Mouse (Mus musculus) CH12.LX (cell line): ENCODE results near the gene Siah3. TPM values are rescaled to one million over a fixed set of nuclear protein-coding genes. Genes with fewer than 3 reads are reported as not detected.

Experiments
- DNase-seq: peaks from one replicate; pipeline ENCODE4 v3.0.0-alpha.2; 2013; ENCODE audit errors: extremely low read depth
- H3K27ac ChIP-seq: 2 replicates; pipeline ENCODE4 v1.5.1; 2012; ENCODE audit warnings: low read depth, mild to moderate bottlenecking, control low read depth, moderate library complexity; ENCODE audit not compliant: insufficient read depth
- H3K27me3 ChIP-seq: replicated peaks from 2 replicates; pipeline ENCODE3; 2012; ENCODE audit warnings: inconsistent platforms
- H3K36me3 ChIP-seq, 2 experiments: replicated peaks in 1 of 2; 2 replicates each; pipeline versions ENCODE3 to v1.6.1; 2012; ENCODE audit warnings: inconsistent platforms in 1 of 2, low read length in 1 of 2, mild to moderate bottlenecking in 1 of 2, mixed read lengths in 1 of 2, moderate library complexity in 1 of 2; ENCODE audit not compliant: control insufficient read depth in 1 of 2, insufficient read depth in 1 of 2
- H3K4me1 ChIP-seq, 2 experiments: 2 replicates each; pipeline ENCODE4 v1.6.1; 2012; ENCODE audit warnings: inconsistent platforms in 1 of 2, moderate library complexity in 1 of 2; ENCODE audit not compliant: insufficient read depth in 2 of 2, control insufficient read depth in 1 of 2
- H3K4me2 ChIP-seq: 2 replicates; pipeline ENCODE4 v1.6.1; 2012; ENCODE audit warnings: low read depth, mild to moderate bottlenecking, control low read depth; ENCODE audit not compliant: poor library complexity, insufficient read depth, severe bottlenecking
- H3K4me3 ChIP-seq, 3 experiments: fragments of 150-350 bp in 1 of 3; sonication (generic) in 1 of 3; replicated peaks in 1 of 3; 2 replicates each; pipeline versions ENCODE3 to v1.5.1; 2011 to 2012; ENCODE audit warnings: low read depth in 2 of 3, low read length in 2 of 3, mild to moderate bottlenecking in 2 of 3, moderate library complexity in 2 of 3, control low read depth in 1 of 3, improper control_type of control experiment in 1 of 3, inconsistent platforms in 1 of 3, mixed read lengths in 1 of 3; ENCODE audit not compliant: poor library complexity in 1 of 3
- H3K79me2 ChIP-seq: replicated peaks from 2 replicates; pipeline ENCODE4 v1.6.1; 2012; ENCODE audit warnings: mild to moderate bottlenecking, moderate library complexity; ENCODE audit not compliant: control insufficient read depth, poor library complexity, insufficient read depth, severe bottlenecking; ENCODE audit errors: extremely low read depth
- H3K9ac ChIP-seq: 2 replicates; pipeline ENCODE4 v1.6.1; 2012; ENCODE audit warnings: low read depth, mild to moderate bottlenecking, control low read depth, moderate library complexity; ENCODE audit not compliant: insufficient read depth
- H3K9me3 ChIP-seq: replicated peaks from 2 replicates; pipeline ENCODE3; 2012; ENCODE audit warnings: low read length, inconsistent platforms, mixed read lengths
- BHLHE40 ChIP-seq: IDR thresholded peaks from 2 replicates; pipeline ENCODE4 v1.6.1; 2011; ENCODE audit warnings: mild to moderate bottlenecking, low read depth, low read length, improper control_type of control experiment
- CHD1 ChIP-seq: IDR thresholded peaks from 2 replicates; pipeline ENCODE4 v1.6.1; 2012; ENCODE audit warnings: low read depth, low read length, improper control_type of control experiment, inconsistent platforms
- CHD2 ChIP-seq: IDR thresholded peaks from 2 replicates; pipeline ENCODE4 v1.6.1; 2011; ENCODE audit warnings: low read length, improper control_type of control experiment
- CTCF ChIP-seq, 2 experiments: IDR thresholded peaks in 1 of 2; conservative IDR thresholded peaks in 1 of 2; 2 replicates each; pipeline ENCODE4 v1.5.1; 2011 to 2012; ENCODE audit warnings: low read depth in 2 of 2, low read length in 2 of 2, improper control_type of control experiment in 1 of 2, inconsistent platforms in 1 of 2, mild to moderate bottlenecking in 1 of 2, moderate library complexity in 1 of 2
- E2F4 ChIP-seq: IDR thresholded peaks from 2 replicates; pipeline ENCODE4 v1.6.1; 2011; ENCODE audit warnings: low read depth, low read length, improper control_type of control experiment; ENCODE audit not compliant: insufficient replicate concordance
- ELF1 ChIP-seq: IDR thresholded peaks from 2 replicates; pipeline ENCODE4 v1.6.1; 2014; ENCODE audit warnings: low read depth, mild to moderate bottlenecking, inconsistent platforms, low read length, improper control_type of control experiment
- EP300 ChIP-seq: IDR thresholded peaks from 2 replicates; pipeline ENCODE4 v1.6.1; 2011; ENCODE audit warnings: low read length, improper control_type of control experiment
- HCFC1 ChIP-seq: IDR thresholded peaks from 2 replicates; pipeline ENCODE4 v1.6.1; 2012; ENCODE audit warnings: low read depth, mild to moderate bottlenecking, inconsistent platforms, low read length, improper control_type of control experiment
- IRF4 ChIP-seq: IDR thresholded peaks from 2 replicates; pipeline ENCODE4 v1.6.1; 2014; ENCODE audit warnings: low read depth, mild to moderate bottlenecking, inconsistent platforms, low read length, improper control_type of control experiment
- JUND ChIP-seq: conservative IDR thresholded peaks from 2 replicates; pipeline ENCODE4 v1.6.1; 2011; ENCODE audit warnings: low read depth, low read length, improper control_type of control experiment
- MAFK ChIP-seq: IDR thresholded peaks from 2 replicates; pipeline ENCODE4 v1.6.1; 2011; ENCODE audit warnings: low read length, improper control_type of control experiment; ENCODE audit not compliant: insufficient replicate concordance
- MAX ChIP-seq: IDR thresholded peaks from 2 replicates; pipeline ENCODE4 v1.6.1; 2011; ENCODE audit warnings: low read length, improper control_type of control experiment
- MEF2A ChIP-seq: IDR thresholded peaks from 2 replicates; pipeline ENCODE4 v1.6.1; 2014; ENCODE audit warnings: low read depth, mild to moderate bottlenecking, inconsistent platforms, low read length, improper control_type of control experiment, borderline replicate concordance
- MXI1 ChIP-seq: IDR thresholded peaks from 2 replicates; pipeline ENCODE4 v1.6.1; 2011; ENCODE audit warnings: mild to moderate bottlenecking, low read depth, low read length, improper control_type of control experiment
- MYC ChIP-seq: IDR thresholded peaks from 2 replicates; pipeline ENCODE4 v1.6.1; 2011; ENCODE audit warnings: low read depth, mild to moderate bottlenecking, improper control_type of control experiment, low read length
- NELFE ChIP-seq: IDR thresholded peaks from 2 replicates; pipeline ENCODE4 v1.6.1; 2011; ENCODE audit warnings: low read depth, low read length, improper control_type of control experiment
- POLR2A ChIP-seq: IDR thresholded peaks from 2 replicates; pipeline ENCODE4 v1.6.1; 2011; ENCODE audit warnings: low read depth, mild to moderate bottlenecking, improper control_type of control experiment, low read length
- POLR2AphosphoS2 ChIP-seq: IDR thresholded peaks from 2 replicates; pipeline ENCODE4 v1.6.1; 2011; ENCODE audit warnings: low read depth, low read length, improper control_type of control experiment
- RAD21 ChIP-seq: IDR thresholded peaks from 2 replicates; pipeline ENCODE4 v1.6.1; 2011; ENCODE audit warnings: low read depth, mild to moderate bottlenecking, low read length, improper control_type of control experiment, moderate library complexity
- SIN3A ChIP-seq: IDR thresholded peaks from 2 replicates; pipeline ENCODE4 v1.6.1; 2012; ENCODE audit warnings: low read length, improper control_type of control experiment, inconsistent platforms
- ZC3H11A ChIP-seq: IDR thresholded peaks from 2 replicates; pipeline ENCODE4 v1.6.1; 2012; ENCODE audit warnings: low read depth, mild to moderate bottlenecking, inconsistent platforms, low read length, improper control_type of control experiment
- dilution Hi-C: fragments of 300-500 bp; cut with MboI; formaldehyde crosslinking; loops from 2 replicates; pipeline ENCODE4 v1.14.3; 2020; ENCODE audit warnings: low sequenced_read_pairs; ENCODE audit not compliant: extremely low pct_unique_long_range_greater_than_20kb, extremely low pct_ligation_motif_present
- in situ Hi-C: fragments of 300-500 bp; cut with MboI; formaldehyde crosslinking; loops from 3 replicates; pipeline ENCODE4 v1.14.3; 2019; ENCODE audit warnings: low sequenced_read_pairs, low pct_ligation_motif_present, low pct_unique_long_range_greater_than_20kb, mixed read lengths
- polyA plus RNA-seq: library from polyadenylated mRNA; unstranded; fragments of >175 nt; gene quantifications from 2 replicates; pipeline ENCODE4 v1.2.1, GENCODE M21; 2012; ENCODE audit warnings: low read depth; ENCODE audit not compliant: insufficient read length
- total RNA-seq, 2 experiments: library from RNA; depleted of rRNA; stranded (reverse); fragments of 300-350 nt in 1 of 2; fragments of >200 nt in 1 of 2; gene quantifications; 2 replicates each; pipeline ENCODE4 v1.2.3; 2012 to 2014

The Siah3 gene
- total and polyA plus RNA-seq, 3 experiments = not detected

DNA sequence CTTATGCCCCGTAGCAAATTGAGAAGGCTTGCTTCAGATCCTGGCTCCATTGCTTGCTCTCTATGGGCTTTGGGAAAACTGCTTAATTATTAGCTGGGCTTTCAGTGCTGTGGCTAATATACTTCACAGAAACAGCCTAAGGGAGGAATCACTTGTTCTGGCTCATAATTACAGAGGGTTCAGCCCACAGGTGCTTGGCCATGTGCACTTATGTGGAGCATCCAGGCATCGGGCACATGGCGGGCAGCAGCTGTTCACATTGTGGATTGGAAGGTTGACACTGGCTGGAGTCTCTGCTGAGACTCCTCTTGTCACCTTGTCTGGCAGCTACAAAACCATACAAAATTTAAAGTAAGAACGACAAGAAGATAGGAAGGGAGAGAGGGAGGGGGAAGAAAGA, 45.4 kb upstream of the Siah3 start:
- no peaks in the 10 kb centered on the region for H3K9me3 ChIP-seq
- no peak overlapping the region for H3K9ac ChIP-seq
- TF ChIP-seq E2F4 (no peak), BHLHE40 (no peak), EP300 (no peak), POLR2AphosphoS2 (no peak), MXI1 (no peak), RAD21 (no peak), CTCF (conservative IDR thresholded peaks at IDR 0.05 in 1 of 2, IDR thresholded peaks at IDR 0.05 in 1 of 2; ENCODE audit: low read depth in 2 of 2, low read length in 2 of 2) (no peak), HCFC1 (no peak), ELF1 (no peak), CHD2 (no peak), SIN3A (no peak), MAX (no peak), MYC (no peak), ZC3H11A (no peak), MEF2A (no peak)
- H3K27me3 ChIP-seq = peaks cover 9% of the 10 kb centered on the region
- H3K4me2 ChIP-seq = no peak overlapping the region
- H3K4me3 ChIP-seq = no peak overlapping the region
- H3K79me2 ChIP-seq = no peaks in the 10 kb centered on the region
- dilution Hi-C loops (no loop called here), in situ Hi-C loops (no loop called here)
- H3K27ac ChIP-seq = no peak overlapping the region
- H3K4me1 ChIP-seq = no peaks in the 10 kb centered on the region
- no peak for DNase-seq
- H3K36me3 ChIP-seq = no peaks in the 10 kb centered on the region

DNA sequence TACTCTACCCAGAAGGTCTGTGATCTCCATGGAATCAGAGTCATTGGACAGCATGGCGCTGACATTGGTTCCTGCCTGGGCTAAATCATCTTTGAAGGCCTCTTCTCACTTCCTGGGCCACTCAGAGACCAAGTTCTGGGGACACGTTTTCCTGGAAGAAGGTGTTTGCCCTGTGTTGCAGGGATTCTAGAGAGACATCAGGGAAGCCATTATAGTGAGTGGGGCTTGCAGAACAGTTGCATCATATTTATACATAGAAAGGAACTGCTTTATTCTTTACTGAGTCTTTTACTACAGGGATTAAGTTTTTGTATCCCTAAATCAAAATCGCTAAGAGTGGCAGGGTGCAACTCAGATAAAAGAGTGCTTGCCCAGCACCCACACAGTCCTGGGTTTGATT, 37.1 kb upstream of the Siah3 start:
- TF ChIP-seq CHD1 = no peak
- no peak for TF ChIP-seq CTCF (conservative IDR thresholded peaks at IDR 0.05 in 1 of 2, IDR thresholded peaks at IDR 0.05 in 1 of 2; ENCODE audit: low read depth in 2 of 2, low read length in 2 of 2)
- TF ChIP-seq POLR2AphosphoS2 = no peak
- no peak for TF ChIP-seq POLR2A
- TF ChIP-seq MEF2A = no peak
- no peak for TF ChIP-seq EP300
- TF ChIP-seq ELF1 = no peak
- no peak for TF ChIP-seq BHLHE40
- no peak for TF ChIP-seq NELFE
- no peak for TF ChIP-seq MAFK
- TF ChIP-seq E2F4 = no peak
- no peak for TF ChIP-seq IRF4
- no peak for TF ChIP-seq JUND
- in situ Hi-C loops (no loop called here), dilution Hi-C loops (no loop called here)
- Histone ChIP-seq H3K36me3 (no peaks in the 10 kb centered on the region), H3K9me3 (no peaks in the 10 kb centered on the region), H3K9ac (no peak overlapping the region), H3K27me3 (peaks cover 2% of the 10 kb centered on the region), H3K27ac (no peak overlapping the region), H3K4me2 (no peak overlapping the region), H3K4me3 (no peak overlapping the region), H3K4me1 (0 out of 4 replicates have a peak, but pooled peaks cover 2 to 5% of the 10 kb centered on the region in 2 experiments), H3K79me2 (no peaks in the 10 kb centered on the region)
- no peak for DNase-seq
